Mouse (Mus musculus): ENCODE results near the gene Tbxa2r.

- TF ChIP-seq CTCF (IDR thresholded peaks at IDR 0.05; ENCODE audit: extremely low read depth, insufficient read depth, insufficient read length, insufficient replicate concordance) (no peak), POLR2A (IDR thresholded peaks at IDR 0.05; ENCODE audit: low read depth, low read length) (no peak)
These were observed 49.0 kb upstream of the Tbxa2r start for GRCm38 (mm10) chr10:81279496-81279895.

All from spleen, adult 2 months (tissue).